ENCODE assay signal across 8 mouse cellular contexts in the genomic region with DNA sequence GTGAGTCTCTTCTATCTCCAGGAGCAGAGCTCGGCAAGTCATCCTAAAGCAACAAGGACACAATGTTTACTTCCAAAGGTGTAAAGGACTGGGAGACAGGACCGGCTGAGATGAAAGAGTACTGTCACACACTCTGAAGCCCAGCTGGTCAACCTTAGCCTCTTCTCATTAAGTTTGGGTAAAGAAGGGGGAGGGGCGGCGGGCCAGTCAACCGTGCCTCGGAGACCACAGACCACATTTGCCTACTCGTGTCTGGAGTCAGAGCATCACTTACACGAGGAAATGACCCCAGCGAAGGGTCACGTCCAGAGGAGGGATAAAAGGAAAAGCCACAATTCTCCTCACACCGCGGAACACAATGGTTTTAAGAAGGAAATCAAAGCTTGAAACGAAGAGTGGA. TPM values are rescaled to one million over a fixed set of nuclear protein-coding genes. Genes with fewer than 3 reads are reported as not detected.
DNase-seq lines count a peak whose midpoint lies in the region; ATAC-seq and TF ChIP-seq lines count a peak whose summit lies in the region.

No protein-coding gene starts in this region.

- H3K36me3 ChIP-seq in forebrain, embryonic 15.5 days = no peaks in the 10 kb centered on the region
- no peaks in the 10 kb centered on the region for H3K36me3 ChIP-seq in liver, postnatal 0 days (replicated peaks; ENCODE audit: insufficient read depth, low read length)
- H3K36me3 ChIP-seq in stomach, postnatal 0 days (ENCODE audit: control insufficient read depth, insufficient read depth, low read length) = no peaks in the 10 kb centered on the region

- ATAC-seq in cerebellum, adult (ENCODE audit: insufficient number of reproducible peaks, low FRiP score, low TSS enrichment) = no peak
- no peak for ATAC-seq in forebrain, embryonic 15.5 days (replicated peaks)
- ATAC-seq in liver, postnatal 0 days = no peak
- ATAC-seq in stomach, postnatal 0 days (ENCODE audit: low FRiP score, low TSS enrichment) = no peak

- H3K4me1 ChIP-seq in forebrain, embryonic 15.5 days = peaks cover 26% of the 10 kb centered on the region
- peaks cover 27% of the 10 kb centered on the region for H3K4me1 ChIP-seq in liver, postnatal 0 days (ENCODE audit: insufficient read depth)
- peaks cover 5% of the 10 kb centered on the region for H3K4me1 ChIP-seq in stomach, postnatal 0 days (replicated peaks; ENCODE audit: control insufficient read depth, insufficient read depth)

- no peak for TF ChIP-seq CTCF in liver, postnatal 0 days (IDR thresholded peaks at IDR 0.05; ENCODE audit: low read depth)
- TF ChIP-seq CTCF in stomach, postnatal 0 days (IDR thresholded peaks at IDR 0.05; ENCODE audit: low read depth) = no peak

- H3K4me2 ChIP-seq in forebrain, embryonic 15.5 days (replicated peaks) = peak overlapping the region; percentile 84
- peak overlapping the region; percentile 91 for H3K4me2 ChIP-seq in liver, postnatal 0 days (ENCODE audit: low read depth, low read length)
- H3K4me2 ChIP-seq in stomach, postnatal 0 days (replicated peaks; ENCODE audit: low read depth) = peak overlapping the region; percentile 88

- H3K27me3 ChIP-seq in forebrain, embryonic 15.5 days = no peaks in the 10 kb centered on the region
- peaks cover 10% of the 10 kb centered on the region; the same call in 1 of the 2 replicates for H3K27me3 ChIP-seq in liver, postnatal 0 days (ENCODE audit: insufficient read depth, low read length)
- no peaks in the 10 kb centered on the region for H3K27me3 ChIP-seq in stomach, postnatal 0 days (ENCODE audit: control insufficient read depth, insufficient read depth, low read length)

- no peak for TF ChIP-seq EP300 in liver, postnatal 0 days (IDR thresholded peaks at IDR 0.05; ENCODE audit: low read depth)
- TF ChIP-seq EP300 in stomach, postnatal 0 days (optimal IDR thresholded peaks at IDR 0.05) = no peak

- peak overlapping the region; percentile 76 for H3K4me3 ChIP-seq in forebrain, embryonic 15.5 days
- H3K4me3 ChIP-seq in liver, postnatal 0 days (ENCODE audit: low read depth, low read length) = peak overlapping the region; percentile 66
- peak overlapping the region; percentile 69 for H3K4me3 ChIP-seq in stomach, postnatal 0 days (ENCODE audit: low read depth, low read length)

- peak overlapping the region; percentile 79 for H3K9ac ChIP-seq in forebrain, embryonic 15.5 days (replicated peaks)
- peak overlapping the region; percentile 77 for H3K9ac ChIP-seq in liver, postnatal 0 days (replicated peaks)
- peak overlapping the region; percentile 75 for H3K9ac ChIP-seq in stomach, postnatal 0 days (ENCODE audit: low read length)

- no peaks in the 10 kb centered on the region for H3K9me3 ChIP-seq in forebrain, embryonic 15.5 days
- H3K9me3 ChIP-seq in liver, postnatal 0 days (ENCODE audit: low read length) = no peaks in the 10 kb centered on the region
- H3K9me3 ChIP-seq in stomach, postnatal 0 days (ENCODE audit: control insufficient read depth, low read length) = no peaks in the 10 kb centered on the region

- peak; percentile 33 to 41 for DNase-seq in cerebellum, postnatal 10 days
- peak; percentile 33 to 42 for DNase-seq in B cell, adult 2 months
- no peak for DNase-seq in liver, postnatal 0 days
- DNase-seq in stomach, postnatal 0 days (ENCODE audit: low spot score) = no peak
- DNase-seq in urinary bladder, adult 2 months (ENCODE audit: low spot score) = no peak
- no peak for DNase-seq in cerebellum, adult 9-11 months

- under 1% methylated on average over 13 of the region's 13 CpGs for WGBS in forebrain, embryonic 15.5 days
- 2% methylated on average over 13 of the region's 13 CpGs for WGBS in liver, postnatal 0 days (ENCODE audit: insufficient replicate concordance)
- 4% methylated on average over 13 of the region's 13 CpGs for WGBS in stomach, postnatal 0 days

- H3K27ac ChIP-seq in forebrain, embryonic 15.5 days (replicated peaks) = no peak overlapping the region
- H3K27ac ChIP-seq in liver, postnatal 0 days (ENCODE audit: low read depth) = peak overlapping the region; percentile 96
- H3K27ac ChIP-seq in stomach, postnatal 0 days (replicated peaks) = no peak overlapping the region

RNA-seq across cellular contexts. Expression of a gene that starts 1.0 kb away (rescaled TPM):
- polyA plus RNA-seq in forebrain, embryonic 15.5 days (2015; fragmentation: Nextera tagmentation; extraction: Ambion mirVana) = 2.0 and 2.2 TPM in 2 replicates
- polyA plus RNA-seq in liver, postnatal 0 days (2015; fragmentation: Nextera tagmentation; extraction: Ambion mirVana) = 0.82 and 0.95 TPM in 2 replicates
- 3.7 and 4.3 TPM in 2 replicates for polyA plus RNA-seq in stomach, postnatal 0 days (2015; fragmentation: Nextera tagmentation; extraction: Ambion mirVana)
- polyA plus RNA-seq in urinary bladder, adult 2 months (2012; rRNA removed) = 23.2 and 30.0 TPM in 2 replicates

Comparison
In these comparisons a context has a peak if more than half of its experiments do, and no peak if none do; other contexts are left out.
1. DNase-seq: peak in cerebellum, postnatal 10 days (2 of 2) and B cell, adult 2 months (2 of 2); none in liver, postnatal 0 days (single experiment), stomach, postnatal 0 days (single experiment), urinary bladder, adult 2 months (single experiment) and cerebellum, adult 9-11 months (single experiment).
2. Peak in every context shown above with its lines, with median percentiles within 50 percentile points of each other: H3K4me2 ChIP-seq, H3K4me3 ChIP-seq and H3K9ac ChIP-seq.